Mouse (Mus musculus) C2C12 (cell line): ENCODE measurements around the gene Myh6.

ENCODE experiments used
- CEBPB ChIP-seq: IDR thresholded peaks from one replicate; pipeline ENCODE4 v1.6.1; 2011; ENCODE audit warnings: low read depth, mild to moderate bottlenecking, control low read depth, moderate library complexity
- CTCF ChIP-seq: IDR thresholded peaks from one replicate; pipeline ENCODE4 v1.5.1; 2011; ENCODE audit not compliant: control insufficient read depth, insufficient read depth, insufficient read length
- MAX ChIP-seq: IDR thresholded peaks from one replicate; pipeline ENCODE4 v1.6.1; 2011; ENCODE audit warnings: mild to moderate bottlenecking, control low read depth
- MYOG ChIP-seq: IDR thresholded peaks from one replicate; pipeline ENCODE4 v1.6.1; 2011; ENCODE audit not compliant: control insufficient read depth, insufficient read length; ENCODE audit errors: extremely low read depth

- no peak for TF ChIP-seq CTCF
- no peak for TF ChIP-seq CEBPB
- TF ChIP-seq MYOG: no peak
- no peak for TF ChIP-seq MAX
These were observed 53.4 kb downstream of the Myh6 start for GRCm38 (mm10) chr14:54913343-54913742.
